Mouse (Mus musculus) inflammation-experienced regulatory T-cells, adult 6 months (primary cell): Measurements from ENCODE around the gene Bend6. TPM values are rescaled to one million over a fixed set of nuclear protein-coding genes. Genes with fewer than 3 reads are reported as not detected.

Experiments
- polyA plus RNA-seq, 3 experiments: library from polyadenylated mRNA; unstranded; fragments of 100-300 nt; shearing (Covaris generic); gene quantifications; one replicate each; pipeline ENCODE4 v1.2.1; 2017

Gene Bend6
- polyA plus RNA-seq, 3 experiments from 2014 or later = 0.96 to 8.0 (median 2.4) TPM

Other genes starting within 250 kb of the Bend6 start
- gene Prim2, start 238.0 kb downstream of the Bend6 start, polyA plus RNA-seq = 10 to 100 TPM; 19.3 to 43.6 (median 26.0) TPM
- 1 to 10 TPM; 6.7 to 7.5 (median 6.8) TPM for gene Rab23, start 187.9 kb downstream of the Bend6 start, polyA plus RNA-seq
- gene Bag2, start 150.0 kb downstream of the Bend6 start, polyA plus RNA-seq = 1 to 10 TPM; 1.7 to 4.5 (median 2.0) TPM
- 10 to 100 TPM; 11.7 to 14.1 (median 12.8) TPM for gene Zfp451, start 93.2 kb downstream of the Bend6 start, polyA plus RNA-seq
- gene Dst, start 409 bp upstream of the Bend6 start, polyA plus RNA-seq = 10 to 100 TPM; 18.1 to 31.7 (median 20.6) TPM